Comparison of ENCODE assay signal across 9 mouse cellular contexts in the genomic region with DNA sequence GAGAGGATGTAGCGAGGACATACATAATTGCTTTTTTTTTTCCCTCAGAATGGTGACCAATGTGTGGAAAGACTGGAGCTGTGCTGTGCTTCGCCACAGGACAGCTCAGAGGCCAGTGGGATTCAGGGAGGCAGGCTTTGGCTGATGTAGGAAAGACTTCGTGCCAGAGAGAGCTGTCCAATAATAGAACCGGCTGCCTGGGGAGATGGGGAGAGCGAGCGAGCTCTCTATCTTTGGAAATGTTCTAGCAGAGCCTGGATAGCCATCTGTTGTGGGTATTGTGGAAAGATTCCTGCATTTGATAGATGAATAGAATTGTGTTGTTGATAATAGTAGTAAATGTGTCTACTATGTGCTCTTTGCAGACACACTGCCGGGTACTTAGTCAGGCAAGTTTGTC.
DNase-seq lines count a peak whose midpoint lies in the region; ATAC-seq and TF ChIP-seq lines count a peak whose summit lies in the region.
"Had no signal": no experiment of that assay in that cellular context is flagged by ENCODE, and none has a peak within 500 bp of the region (broad histone marks: within the 10 kb centered on the region; RNA-seq: fewer than 3 reads in every experiment).

No protein-coding gene starts in this region.

- 43% methylated on average over 7 of the region's 7 CpGs for WGBS in stomach, postnatal 0 days

- H3K36me3 ChIP-seq in stomach, postnatal 0 days (ENCODE audit: control insufficient read depth, insufficient read depth, low read length) = no peaks in the 10 kb centered on the region
- H3K36me3 ChIP-seq: limb, embryonic 13.5 days had no signal

- DNase-seq in gastrocnemius, postnatal 25 days = peak; percentile 25
- DNase-seq in gastrocnemius, adult 8-10 months (ENCODE audit: low spot score in 2 of 2) = no peak
- peak; percentile 97 for DNase-seq in cerebellum, adult 9-10 months
- peak; percentile 79 to 90 for DNase-seq in layer of hippocampus, adult 18-20 months (ENCODE audit: low spot score in 2 of 2)
- peak; percentile 82 for DNase-seq in right cerebral cortex, adult 18-20 months
- no peak for DNase-seq in urinary bladder, postnatal 36 days (ENCODE audit: low spot score in 2 of 2)
- DNase-seq in stomach, postnatal 0 days (ENCODE audit: low spot score) = no peak
- DNase-seq in heart, adult 8-10 months (ENCODE audit: low spot score) = no peak

- H3K9me3 ChIP-seq in stomach, postnatal 0 days (ENCODE audit: control insufficient read depth, low read length) = no peaks in the 10 kb centered on the region
- H3K9me3 ChIP-seq: limb, embryonic 13.5 days had no signal

- no peak for TF ChIP-seq CTCF in stomach, postnatal 0 days (IDR thresholded peaks at IDR 0.05; ENCODE audit: low read depth)

- H3K4me1 ChIP-seq in stomach, postnatal 0 days (replicated peaks; ENCODE audit: control insufficient read depth, insufficient read depth) = no peaks in the 10 kb centered on the region

- H3K27ac ChIP-seq in stomach, postnatal 0 days (replicated peaks) = no peak overlapping the region
- H3K27ac ChIP-seq: limb, embryonic 13.5 days had no signal

- H3K4me2 ChIP-seq in stomach, postnatal 0 days (replicated peaks; ENCODE audit: low read depth) = no peak overlapping the region
- H3K4me2 ChIP-seq: limb, embryonic 13.5 days had no signal

- no peak for TF ChIP-seq EP300 in stomach, postnatal 0 days (optimal IDR thresholded peaks at IDR 0.05)

- H3K9ac ChIP-seq in stomach, postnatal 0 days (ENCODE audit: low read length) = no peak overlapping the region
- H3K9ac ChIP-seq: limb, embryonic 13.5 days had no signal

- H3K27me3 ChIP-seq in stomach, postnatal 0 days (ENCODE audit: control insufficient read depth, insufficient read depth, low read length) = no peaks in the 10 kb centered on the region
- H3K27me3 ChIP-seq: limb, embryonic 13.5 days had no signal

- no peak for ATAC-seq in stomach, postnatal 0 days (ENCODE audit: low FRiP score, low TSS enrichment)

- H3K4me3 ChIP-seq in stomach, postnatal 0 days (ENCODE audit: low read depth, low read length) = no peak overlapping the region
- H3K4me3 ChIP-seq: limb, embryonic 13.5 days had no signal

Comparison
In these comparisons a context has a peak if more than half of its experiments do, and no peak if none do; other contexts are left out.
1. DNase-seq: peak in gastrocnemius, postnatal 25 days (single experiment), cerebellum, adult 9-10 months (single experiment), layer of hippocampus, adult 18-20 months (2 of 2) and right cerebral cortex, adult 18-20 months (single experiment); none in gastrocnemius, adult 8-10 months (0 of 2), urinary bladder, postnatal 36 days (0 of 2), stomach, postnatal 0 days (single experiment) and heart, adult 8-10 months (single experiment).